Mouse (Mus musculus): ENCODE measurements at regions not wholly inside any gene's neighbourhood (a gene's known extent, or its start where the extent isn't known, plus 50 kb on each side); places are given as distances from the start of the nearest gene placed in this dataset.

- H3K9me3 ChIP-seq: peaks cover 7% of the 10 kb centered on the region; the same call in 1 of the 2 replicates
- H3K36me3 ChIP-seq: no peaks in the 10 kb centered on the region
- H3K9ac ChIP-seq: no peak overlapping the region
- ATAC-seq (ENCODE audit: low FRiP score): no peak
- H3K4me1 ChIP-seq (replicated peaks): no peaks in the 10 kb centered on the region
- WGBS: 87% methylated on average over 9 of the region's 9 CpGs
- no peak overlapping the region for H3K4me2 ChIP-seq
- no peaks in the 10 kb centered on the region for H3K27me3 ChIP-seq
- no peak overlapping the region for H3K27ac ChIP-seq
- no peak overlapping the region for H3K4me3 ChIP-seq
Observed at GRCm38 (mm10) chr10:60995908-60996640, 93.1 kb upstream of the Pcbd1 start.

GRCm38 (mm10) chr10:60985109-60985576, 104.0 kb upstream of the Pcbd1 start:
- H3K4me2 ChIP-seq: no peak overlapping the region
- no peaks in the 10 kb centered on the region for H3K9me3 ChIP-seq
- H3K27ac ChIP-seq: 0 out of 2 replicates have a peak overlapping the region, but pooled peaks have one; percentile 55
- WGBS: 7% methylated on average over 10 of the region's 10 CpGs
- H3K27me3 ChIP-seq: peaks cover 25% of the 10 kb centered on the region
- peak; percentile 69 for ATAC-seq (ENCODE audit: low FRiP score)
- no peaks in the 10 kb centered on the region for H3K36me3 ChIP-seq
- H3K4me1 ChIP-seq (replicated peaks): peaks cover 21% of the 10 kb centered on the region; the same call in 1 of the 2 replicates
- H3K9ac ChIP-seq: no peak overlapping the region
- no peak overlapping the region for H3K4me3 ChIP-seq

DNA sequence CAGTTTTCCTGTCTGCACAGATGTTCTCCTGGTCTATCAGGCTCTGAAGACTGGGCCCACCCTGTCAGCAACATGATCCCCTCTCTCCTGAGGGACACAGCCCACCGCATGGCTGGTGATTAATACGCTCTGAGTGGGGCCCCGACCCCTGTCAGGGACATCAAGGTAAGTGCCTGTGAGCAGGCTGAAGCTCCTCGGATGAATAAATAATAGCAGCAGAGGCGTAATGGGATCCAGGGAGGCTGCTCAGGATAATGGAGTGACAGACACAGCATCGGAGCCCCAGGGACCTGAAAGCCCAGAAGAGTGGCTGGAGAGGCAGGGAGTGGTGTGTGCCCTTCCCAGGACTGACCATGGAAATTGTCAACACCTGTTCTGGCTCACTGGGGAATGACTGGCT, 107.4 kb upstream of the Pcbd1 start:
- 18% methylated on average over 6 of the region's 6 CpGs for WGBS
- Histone ChIP-seq H3K4me2 (no peak overlapping the region), H3K4me3 (no peak overlapping the region), H3K9me3 (no peaks in the 10 kb centered on the region), H3K27me3 (peaks cover 42% of the 10 kb centered on the region), H3K27ac (no peak overlapping the region), H3K9ac (no peak overlapping the region), H3K4me1 (replicated peaks) (peaks cover 24% of the 10 kb centered on the region; the same call in 1 of the 2 replicates), H3K36me3 (no peaks in the 10 kb centered on the region)
- ATAC-seq (ENCODE audit: low FRiP score): 0 out of 2 replicates have a peak, but pooled peaks have one; percentile 9

GRCm38 (mm10) chr10:60973615-60974014, 115.5 kb upstream of the Pcbd1 start:
- no peak for ATAC-seq (ENCODE audit: low FRiP score)
- 0 out of 2 replicates have a peak, but pooled peaks cover 3% of the 10 kb centered on the region for H3K4me1 ChIP-seq (replicated peaks)
- no peak overlapping the region for H3K4me3 ChIP-seq
- H3K27ac ChIP-seq: no peak overlapping the region
- no peak overlapping the region for H3K4me2 ChIP-seq
- no peak overlapping the region for H3K9ac ChIP-seq
- peaks cover 22% of the 10 kb centered on the region for H3K9me3 ChIP-seq
- H3K36me3 ChIP-seq: no peaks in the 10 kb centered on the region
- H3K27me3 ChIP-seq: peaks cover 12% of the 10 kb centered on the region
- WGBS: 9% methylated on average over 2 of the region's 2 CpGs

DNA sequence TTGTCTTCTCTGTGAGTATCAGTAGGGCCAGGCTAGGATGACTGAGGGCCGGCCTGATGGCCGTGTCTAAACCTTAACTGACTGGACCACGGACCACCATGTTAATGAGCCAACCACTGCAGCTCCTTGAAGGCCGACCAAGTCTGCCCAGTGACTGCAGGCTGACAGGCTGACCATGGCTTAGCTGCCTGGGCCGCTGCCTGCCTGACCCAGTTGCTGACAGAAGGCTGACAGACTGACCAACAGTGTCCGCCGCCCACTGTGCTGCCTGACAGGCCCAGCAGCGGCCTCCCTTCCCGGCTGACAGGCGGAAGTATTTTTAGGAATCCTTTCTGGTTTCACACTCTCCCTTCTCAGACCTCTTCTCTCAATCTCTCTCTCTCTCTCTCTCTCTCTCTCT, 124.3 kb upstream of the Pcbd1 start:
- WGBS: 68% methylated on average over 10 of the region's 10 CpGs

GRCm38 (mm10) chr10:60957820-60958233, 126.4 kb upstream of the Unc5b start:
- Histone ChIP-seq H3K9me3 (no peaks in the 10 kb centered on the region), H3K4me1 (replicated peaks) (peaks cover 16% of the 10 kb centered on the region), H3K36me3 (no peaks in the 10 kb centered on the region), H3K4me3 (no peak overlapping the region), H3K4me2 (no peak overlapping the region), H3K27ac (no peak overlapping the region), H3K27me3 (peaks cover 21% of the 10 kb centered on the region), H3K9ac (no peak overlapping the region)
- ATAC-seq (ENCODE audit: low FRiP score): no peak
- WGBS: 38% methylated on average over 17 of the region's 17 CpGs

More for the DNA sequence above, 124.3 kb upstream of the Pcbd1 start:
- Histone ChIP-seq H3K4me1 (replicated peaks) (peaks cover 4% of the 10 kb centered on the region; the same call in 1 of the 2 replicates), H3K9ac (no peak overlapping the region), H3K4me2 (no peak overlapping the region), H3K4me3 (no peak overlapping the region), H3K9me3 (no peaks in the 10 kb centered on the region), H3K27me3 (peaks cover 7% of the 10 kb centered on the region), H3K27ac (no peak overlapping the region), H3K36me3 (no peaks in the 10 kb centered on the region)
- no peak for ATAC-seq (ENCODE audit: low FRiP score)

- peak overlapping the region; percentile 68 for H3K27ac ChIP-seq
- H3K4me1 ChIP-seq (replicated peaks): peaks cover 21% of the 10 kb centered on the region
- no peak overlapping the region for H3K4me3 ChIP-seq
- H3K9ac ChIP-seq: no peak overlapping the region
- H3K27me3 ChIP-seq: peaks cover 21% of the 10 kb centered on the region
- no peak overlapping the region for H3K4me2 ChIP-seq
- ATAC-seq (ENCODE audit: low FRiP score): peak; percentile 65
- WGBS: 34% methylated on average over 9 of the region's 9 CpGs
- H3K9me3 ChIP-seq: no peaks in the 10 kb centered on the region
- no peaks in the 10 kb centered on the region for H3K36me3 ChIP-seq
Observed at GRCm38 (mm10) chr10:60955467-60955866, 124.1 kb upstream of the Unc5b start.

DNA sequence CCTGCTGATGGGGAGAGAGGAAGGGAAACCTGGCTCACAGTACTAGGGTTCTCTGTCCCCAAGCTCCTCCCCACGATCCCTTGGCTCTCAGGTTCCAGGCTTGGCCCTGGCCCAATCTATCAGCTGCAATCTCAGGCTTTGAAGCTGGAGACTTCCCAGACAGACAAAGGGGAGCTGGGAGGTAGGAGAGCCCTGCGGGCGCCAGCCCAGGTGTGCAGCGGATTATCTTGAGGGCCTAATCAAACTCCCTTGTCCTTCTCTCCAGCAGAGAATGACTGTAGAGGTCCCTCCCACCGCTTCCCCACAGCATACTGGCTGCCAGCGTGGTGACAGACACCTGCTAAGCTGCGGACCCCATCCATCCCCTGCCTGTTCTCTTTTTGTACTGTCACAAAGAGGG, 121.1 kb upstream of the Unc5b start:
- no peak overlapping the region for H3K27ac ChIP-seq
- H3K27me3 ChIP-seq: peaks cover 10% of the 10 kb centered on the region; the same call in 1 of the 2 replicates
- no peak overlapping the region for H3K4me2 ChIP-seq
- no peak overlapping the region for H3K4me3 ChIP-seq
- H3K9ac ChIP-seq: 0 out of 2 replicates have a peak overlapping the region, but pooled peaks have one; percentile 24
- 13% methylated on average over 7 of the region's 7 CpGs for WGBS
- H3K36me3 ChIP-seq: no peaks in the 10 kb centered on the region
- no peaks in the 10 kb centered on the region for H3K9me3 ChIP-seq
- ATAC-seq (ENCODE audit: low FRiP score): no peak
- H3K4me1 ChIP-seq (replicated peaks): peaks cover 21% of the 10 kb centered on the region

- H3K4me2 ChIP-seq: no peak overlapping the region
- ATAC-seq (ENCODE audit: low FRiP score): no peak
- no peak overlapping the region for H3K27ac ChIP-seq
- H3K4me1 ChIP-seq (replicated peaks): peaks cover 13% of the 10 kb centered on the region
- no peaks in the 10 kb centered on the region for H3K36me3 ChIP-seq
- no peak overlapping the region for H3K9ac ChIP-seq
- WGBS: 36% methylated on average over 7 of the region's 7 CpGs
- peaks cover 20% of the 10 kb centered on the region for H3K27me3 ChIP-seq
- no peaks in the 10 kb centered on the region for H3K9me3 ChIP-seq
- no peak overlapping the region for H3K4me3 ChIP-seq
Observed at GRCm38 (mm10) chr10:60948983-60949677, 117.7 kb upstream of the Unc5b start.

GRCm38 (mm10) chr10:60943074-60943473, 111.7 kb upstream of the Unc5b start:
- ATAC-seq (ENCODE audit: low FRiP score): no peak
- Histone ChIP-seq H3K9me3 (no peaks in the 10 kb centered on the region), H3K36me3 (no peaks in the 10 kb centered on the region), H3K27ac (no peak overlapping the region), H3K4me1 (replicated peaks) (no peaks in the 10 kb centered on the region; the same call in 1 of the 2 replicates), H3K27me3 (peaks cover 42% of the 10 kb centered on the region), H3K4me2 (no peak overlapping the region), H3K4me3 (no peak overlapping the region), H3K9ac (no peak overlapping the region)
- WGBS: 80% methylated on average over 6 of the region's 6 CpGs

- WGBS: 92% methylated on average over 10 of the region's 10 CpGs
- Histone ChIP-seq H3K9me3 (no peaks in the 10 kb centered on the region), H3K4me2 (no peak overlapping the region), H3K36me3 (no peaks in the 10 kb centered on the region), H3K27ac (no peak overlapping the region), H3K4me1 (replicated peaks) (peaks cover 38% of the 10 kb centered on the region), H3K9ac (no peak overlapping the region), H3K27me3 (peaks cover 45% of the 10 kb centered on the region), H3K4me3 (no peak overlapping the region)
- no peak for ATAC-seq (ENCODE audit: low FRiP score)
Observed at GRCm38 (mm10) chr10:60938749-60939148, 107.4 kb upstream of the Unc5b start.

DNA sequence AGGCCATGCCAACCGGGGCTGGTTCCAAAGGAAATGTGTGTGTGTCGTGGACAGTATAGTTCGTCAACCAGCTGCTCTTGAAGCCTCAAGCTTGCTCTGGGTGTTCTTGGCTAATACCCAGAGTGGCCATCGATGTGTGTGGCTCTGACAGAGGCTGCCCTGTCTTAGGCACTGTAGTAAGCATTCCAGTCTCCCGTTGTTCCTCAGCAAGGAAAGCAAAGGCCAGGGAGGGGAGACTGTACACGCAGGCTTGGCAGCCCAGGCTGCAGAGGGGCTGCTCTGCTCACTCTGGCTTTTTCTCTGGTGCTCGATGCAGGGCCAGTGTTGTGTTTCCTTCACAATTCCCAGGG, 106.1 kb upstream of the Unc5b start:
- Histone ChIP-seq H3K9ac (no peak overlapping the region; the same call in 1 of the 2 replicates), H3K9me3 (no peaks in the 10 kb centered on the region), H3K27me3 (peaks cover 43% of the 10 kb centered on the region), H3K4me3 (no peak overlapping the region), H3K27ac (no peak overlapping the region; the same call in 1 of the 2 replicates), H3K36me3 (no peaks in the 10 kb centered on the region), H3K4me1 (replicated peaks) (peaks cover 39% of the 10 kb centered on the region), H3K4me2 (no peak overlapping the region)
- ATAC-seq (ENCODE audit: low FRiP score): no peak
- WGBS: 51% methylated on average over 7 of the region's 7 CpGs
